Mouse (Mus musculus): ENCODE results near the gene Rbpjl.

DNA sequence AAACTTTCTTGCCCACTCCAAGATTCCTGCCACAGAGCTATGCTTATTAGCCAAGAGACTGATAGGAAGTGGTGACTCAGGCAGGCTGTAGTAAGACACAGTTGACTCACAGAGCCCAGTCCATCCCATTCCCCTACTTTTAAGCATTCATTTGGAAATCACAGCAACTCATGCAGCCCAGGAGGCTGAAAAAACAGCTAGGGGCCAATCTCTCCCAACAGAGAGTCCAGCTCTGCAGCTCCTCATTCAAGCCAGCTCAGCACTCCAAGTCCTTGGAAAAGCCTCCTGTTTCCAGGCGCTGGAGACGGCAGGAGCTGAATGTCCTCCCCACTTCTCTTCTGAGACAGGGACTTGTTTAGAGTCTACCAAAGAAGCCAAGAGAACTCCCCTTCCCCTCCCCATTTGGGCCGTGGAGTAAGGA lies 36.1 kb downstream of the Rbpjl start:
- TF ChIP-seq CTCF (IDR thresholded peaks at IDR 0.05), result no peak
- TF ChIP-seq POLR2A (IDR thresholded peaks at IDR 0.05; ENCODE audit: insufficient read depth, low read depth, low read length), result no peak
- TF ChIP-seq EP300 (IDR thresholded peaks at IDR 0.05; ENCODE audit: insufficient read depth, low read depth, low read length), result no peak
